8 mouse cellular contexts compared by ENCODE assay signal in genomic region chr5:146832435-146832768, GRCm38 (mm10). TPM values are rescaled to one million over a fixed set of nuclear protein-coding genes. Genes with fewer than 3 reads are reported as not detected.
A peak's percentile ranks its signal among the peaks of the same experiment; 100 is the strongest.
DNase-seq lines count a peak whose midpoint lies in the region; ATAC-seq lines count a peak whose summit lies in the region.

No protein-coding gene starts in this region.

- H3K36me3 ChIP-seq in heart, embryonic 13.5 days, result peaks cover 34% of the 10 kb centered on the region
- H3K36me3 ChIP-seq in hindbrain, embryonic 12.5 days, result peaks cover 31% of the 10 kb centered on the region
- peaks cover 19% of the 10 kb centered on the region for H3K36me3 ChIP-seq in midbrain, embryonic 11.5 days (ENCODE audit: control insufficient read depth, insufficient read depth, low read length)

- 50% methylated on average over 7 of the region's 7 CpGs for WGBS in heart, embryonic 13.5 days
- WGBS in hindbrain, embryonic 12.5 days, result 55% methylated on average over 7 of the region's 7 CpGs
- 53% methylated on average over 7 of the region's 7 CpGs for WGBS in midbrain, embryonic 11.5 days

- ATAC-seq in heart, embryonic 13.5 days (ENCODE audit: extremely low read depth, insufficient number of reproducible peaks, low FRiP score, low TSS enrichment), result no peak
- ATAC-seq in activated CD4-positive, CD25-positive, alpha-beta regulatory T cell, adult 4 months, result peak; percentile 23
- ATAC-seq in hindbrain, embryonic 12.5 days (ENCODE audit: low FRiP score), result no peak
- ATAC-seq in midbrain, embryonic 11.5 days (ENCODE audit: low FRiP score), result no peak
- no peak for ATAC-seq in cerebellum, adult (ENCODE audit: insufficient number of reproducible peaks, low FRiP score, low TSS enrichment)

- no peaks in the 10 kb centered on the region for H3K9me3 ChIP-seq in heart, embryonic 13.5 days
- H3K9me3 ChIP-seq in hindbrain, embryonic 12.5 days (replicated peaks), result no peaks in the 10 kb centered on the region
- H3K9me3 ChIP-seq in midbrain, embryonic 11.5 days (ENCODE audit: control insufficient read depth, low read length), result no peaks in the 10 kb centered on the region

- peaks cover 22% of the 10 kb centered on the region for H3K4me1 ChIP-seq in heart, embryonic 13.5 days
- H3K4me1 ChIP-seq in hindbrain, embryonic 12.5 days, result peaks cover 19% of the 10 kb centered on the region
- peaks cover 5% of the 10 kb centered on the region; the same call in 1 of the 2 replicates for H3K4me1 ChIP-seq in midbrain, embryonic 11.5 days (ENCODE audit: control insufficient read depth, insufficient read depth, low read length)

- H3K27me3 ChIP-seq in heart, embryonic 13.5 days (replicated peaks), result no peaks in the 10 kb centered on the region
- no peaks in the 10 kb centered on the region for H3K27me3 ChIP-seq in hindbrain, embryonic 12.5 days
- no peaks in the 10 kb centered on the region for H3K27me3 ChIP-seq in midbrain, embryonic 11.5 days (ENCODE audit: control insufficient read depth, insufficient read depth, low read length)

- H3K4me3 ChIP-seq in heart, embryonic 13.5 days, result peak overlapping the region; percentile 95
- peak overlapping the region; percentile 77 for H3K4me3 ChIP-seq in hindbrain, embryonic 12.5 days
- H3K4me3 ChIP-seq in midbrain, embryonic 11.5 days (ENCODE audit: low read depth, low read length), result peak overlapping the region; percentile 95

- no peak for DNase-seq in heart, postnatal 25 days (ENCODE audit: low spot score)
- no peak for DNase-seq in midbrain, embryonic 11.5 days (ENCODE audit: low spot score, missing footprints)
- no peak for DNase-seq in spleen, adult 12 weeks (ENCODE audit: low spot score)
- DNase-seq in cerebellum, postnatal 14 days, result no peak

- H3K4me2 ChIP-seq in heart, embryonic 13.5 days, result peak overlapping the region; percentile 75
- peak overlapping the region; percentile 71 for H3K4me2 ChIP-seq in hindbrain, embryonic 12.5 days (replicated peaks)
- H3K4me2 ChIP-seq in midbrain, embryonic 11.5 days, result peak overlapping the region; percentile 70

- peak overlapping the region; percentile 90 for H3K27ac ChIP-seq in heart, embryonic 13.5 days (replicated peaks)
- H3K27ac ChIP-seq in hindbrain, embryonic 12.5 days, result peak overlapping the region; percentile 85
- H3K27ac ChIP-seq in midbrain, embryonic 11.5 days (ENCODE audit: low read depth, low read length), result peak overlapping the region; percentile 72

- intact Hi-C loops in heart, postnatal 25 days (cut with DNase I), result loop anchor here (10.0 kb wide), 1 partner anchor 242 kb away; the partner anchor contains the start of genes Lnx2 and Polr1d

- peak overlapping the region; percentile 94 for H3K9ac ChIP-seq in heart, embryonic 13.5 days
- peak overlapping the region; percentile 56 for H3K9ac ChIP-seq in hindbrain, embryonic 12.5 days
- H3K9ac ChIP-seq in midbrain, embryonic 11.5 days (ENCODE audit: low read length), result peak overlapping the region; percentile 98

RNA-seq across cellular contexts. Expression of gene Rpl21, which starts 0.3 kb away (rescaled TPM):
- 348 and 372 TPM in 2 replicates for polyA plus RNA-seq in heart, embryonic 13.5 days (2015; fragmentation: Nextera tagmentation; extraction: Ambion mirVana)
- 100 to 1,000 TPM; 120 to 125 TPM for total RNA-seq in heart, postnatal 25 days (2021)
- 1,000 to 10,000 TPM in 1 of 2 experiments, 100 to 1,000 TPM in 1; 720 to 1,295 TPM for polyA plus RNA-seq in activated CD4-positive, CD25-positive, alpha-beta regulatory T cell, adult 4 months (2017; shearing (Covaris generic))
- polyA plus RNA-seq in hindbrain, embryonic 12.5 days (2016; fragmentation: Nextera tagmentation; extraction: Ambion mirVana), result 362 and 406 TPM in 2 replicates
- 495 and 509 TPM in 2 replicates for polyA plus RNA-seq in midbrain, embryonic 11.5 days (2014; fragmentation: Nextera tagmentation; extraction: Ambion mirVana)

RNA-seq across cellular contexts. Expression of gene Rasl11a, which starts 12.5 kb away (rescaled TPM):
- polyA plus RNA-seq in heart, embryonic 13.5 days (2015; fragmentation: Nextera tagmentation; extraction: Ambion mirVana), result 8.1 and 10.7 TPM in 2 replicates
- 1 to 10 TPM; 2.2 to 3.9 TPM for total RNA-seq in heart, postnatal 25 days (2021)
- 1 to 10 TPM; 2.1 to 6.0 TPM for polyA plus RNA-seq in activated CD4-positive, CD25-positive, alpha-beta regulatory T cell, adult 4 months (2017; shearing (Covaris generic))
- polyA plus RNA-seq in hindbrain, embryonic 12.5 days (2016; fragmentation: Nextera tagmentation; extraction: Ambion mirVana), result 11.0 and 13.4 TPM in 2 replicates
- polyA plus RNA-seq in midbrain, embryonic 11.5 days (2014; fragmentation: Nextera tagmentation; extraction: Ambion mirVana), result 23.2 and 28.4 TPM in 2 replicates

RNA-seq across cellular contexts. Expression of gene Usp12, which starts 37.6 kb away (rescaled TPM):
- polyA plus RNA-seq in heart, embryonic 13.5 days (2015; fragmentation: Nextera tagmentation; extraction: Ambion mirVana), result 11.0 and 11.1 TPM in 2 replicates
- 10 to 100 TPM; 15.3 to 16.6 TPM for total RNA-seq in heart, postnatal 25 days (2021)
- 1 to 10 TPM; 4.6 to 4.8 TPM for polyA plus RNA-seq in activated CD4-positive, CD25-positive, alpha-beta regulatory T cell, adult 4 months (2017; shearing (Covaris generic))
- 21.0 and 21.5 TPM in 2 replicates for polyA plus RNA-seq in hindbrain, embryonic 12.5 days (2016; fragmentation: Nextera tagmentation; extraction: Ambion mirVana)
- polyA plus RNA-seq in midbrain, embryonic 11.5 days (2014; fragmentation: Nextera tagmentation; extraction: Ambion mirVana), result 10.7 and 12.1 TPM in 2 replicates
